Mouse (Mus musculus): Measurements from ENCODE around the gene Hltf.

The Hltf gene

GRCm38 (mm10) chr3:20145696-20146113 is 88.1 kb downstream of the Hltf start:
- no peak for DNase-seq (ENCODE audit: low read depth, low spot score)

- no peak for DNase-seq (ENCODE audit: low read depth, low spot score)
Observed at GRCm38 (mm10) chr3:20146884-20147395, 89.3 kb downstream of the Hltf start.

DNA sequence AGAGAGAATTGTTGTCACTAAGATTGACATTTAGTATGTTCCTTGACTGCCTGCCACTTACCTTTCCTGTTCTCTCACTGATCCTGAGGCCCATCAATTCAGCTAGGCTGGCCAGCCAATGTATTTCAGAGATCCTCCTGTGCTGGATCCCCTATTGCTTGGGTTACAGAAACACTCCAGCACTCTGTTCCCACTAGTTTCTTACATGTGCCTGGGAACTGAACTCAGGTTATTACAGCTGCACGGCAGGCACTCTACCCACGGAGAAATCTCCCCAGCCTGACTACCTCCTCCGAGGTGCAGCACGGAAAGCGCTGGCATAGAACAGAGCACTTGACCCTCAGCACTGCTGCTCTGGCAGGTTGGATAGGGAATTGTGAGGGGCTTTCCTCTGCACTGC is 90.0 kb downstream of the Hltf start:
- DNase-seq (ENCODE audit: low read depth, low spot score): no peak

- no peak for DNase-seq (ENCODE audit: low read depth, low spot score)
Observed at GRCm38 (mm10) chr3:20150511-20150910, 92.9 kb downstream of the Hltf start.

GRCm38 (mm10) chr3:20151651-20152050 is 94.0 kb downstream of the Hltf start:
- DNase-seq (ENCODE audit: low read depth, low spot score): no peak

GRCm38 (mm10) chr3:20154531-20155367 is 97.1 kb downstream of the Hltf start, which contains the start of gene Gyg:
TSS of gene Gyg (minus strand) at chr3:20155317.
- DNase-seq (ENCODE audit: low read depth, low spot score): peak; percentile 29

DNA sequence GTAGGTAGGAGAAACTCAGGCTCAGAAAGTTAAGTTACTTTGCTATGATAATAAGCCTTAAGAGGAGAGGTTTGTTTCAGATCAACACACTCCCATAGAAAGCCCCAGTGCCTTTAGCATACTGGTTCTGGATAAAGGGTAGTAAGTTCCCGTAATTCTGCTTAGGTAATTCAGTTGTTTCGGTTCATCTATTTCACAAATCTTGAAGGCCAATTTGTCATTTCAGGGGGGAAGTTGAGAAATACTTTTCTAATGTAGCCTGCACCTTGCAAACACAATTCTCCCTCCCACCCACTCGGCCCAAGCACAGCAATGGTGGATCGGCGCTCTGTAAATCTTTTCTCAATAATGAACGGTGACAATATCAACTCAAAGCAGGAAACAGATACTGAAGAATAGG is 97.9 kb downstream of the Hltf start:
- no peak for DNase-seq (ENCODE audit: low read depth, low spot score)

DNA sequence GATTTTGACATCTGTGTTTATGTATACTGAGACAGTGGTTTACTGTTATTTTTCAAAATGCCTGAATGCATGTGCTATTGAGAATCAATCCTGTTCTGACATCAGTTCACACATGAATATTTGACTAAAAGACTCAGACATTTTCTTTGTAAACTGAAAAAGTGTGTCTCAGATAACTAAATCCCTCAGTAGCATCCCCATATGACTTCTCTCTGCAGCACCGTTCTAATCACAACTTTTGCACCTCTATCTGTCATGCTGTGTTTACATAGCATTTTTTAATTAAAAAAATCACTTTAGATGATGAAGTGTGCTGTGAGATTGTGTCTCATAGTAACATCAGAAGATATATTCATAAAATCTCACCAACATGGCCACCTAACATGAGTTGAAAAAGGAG is 109.9 kb downstream of the Hltf start:
- no peak for DNase-seq (ENCODE audit: low read depth, low spot score)
